Mouse (Mus musculus) heart, adult 11 months (tissue): ENCODE data around the gene Ttc9b.
"Not testable (repeated sequence)": the region's sequence is repeated elsewhere in the genome, so short reads cannot be mapped to it uniquely, and the experiment has no call there.

ENCODE experiments used
- DNase-seq: peaks from one replicate; pipeline ENCODE4 v3.0.0; 2022

Ttc9b gene

DNA sequence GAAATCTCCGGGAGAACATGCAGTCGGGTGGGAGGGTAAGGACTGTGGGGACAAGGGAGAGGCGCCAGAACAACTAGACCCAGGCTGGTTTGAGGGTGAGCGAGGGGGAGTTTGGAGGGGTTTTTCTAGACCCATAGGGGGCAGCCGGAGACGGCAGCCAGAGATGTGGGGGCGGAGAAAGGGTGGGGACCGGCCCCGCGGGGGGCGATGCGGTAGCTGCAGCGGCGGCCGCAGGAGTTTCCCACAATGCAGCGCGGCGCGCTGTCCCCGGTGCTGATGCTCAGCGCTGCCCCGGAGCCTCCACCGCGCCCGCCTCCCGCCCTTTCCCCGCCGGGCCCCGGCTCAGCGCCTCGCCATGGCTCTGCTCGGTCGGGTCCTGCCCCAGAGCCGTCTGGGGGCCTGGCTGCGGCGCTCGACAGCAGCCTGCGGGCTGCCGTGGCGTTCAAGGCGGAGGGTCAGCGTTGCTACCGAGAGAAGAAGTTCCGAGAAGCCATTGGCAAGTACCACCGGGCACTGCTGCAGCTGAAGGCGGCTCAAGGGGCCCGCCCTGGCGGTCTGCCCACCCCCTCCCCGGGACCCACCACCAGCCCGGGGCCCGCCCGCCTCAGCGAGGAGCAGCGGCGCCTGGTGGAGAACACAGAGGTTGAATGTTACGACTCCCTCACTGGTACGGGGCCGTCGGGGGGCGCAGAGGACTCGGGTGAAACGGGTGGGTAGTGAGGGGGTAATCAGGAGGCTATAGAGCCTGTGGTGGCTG is at the start of gene Ttc9b:
Ttc9b (plus strand) TSS at position 235 of the 757 bp plus-strand sequence.
- no peak for DNase-seq

DNA sequence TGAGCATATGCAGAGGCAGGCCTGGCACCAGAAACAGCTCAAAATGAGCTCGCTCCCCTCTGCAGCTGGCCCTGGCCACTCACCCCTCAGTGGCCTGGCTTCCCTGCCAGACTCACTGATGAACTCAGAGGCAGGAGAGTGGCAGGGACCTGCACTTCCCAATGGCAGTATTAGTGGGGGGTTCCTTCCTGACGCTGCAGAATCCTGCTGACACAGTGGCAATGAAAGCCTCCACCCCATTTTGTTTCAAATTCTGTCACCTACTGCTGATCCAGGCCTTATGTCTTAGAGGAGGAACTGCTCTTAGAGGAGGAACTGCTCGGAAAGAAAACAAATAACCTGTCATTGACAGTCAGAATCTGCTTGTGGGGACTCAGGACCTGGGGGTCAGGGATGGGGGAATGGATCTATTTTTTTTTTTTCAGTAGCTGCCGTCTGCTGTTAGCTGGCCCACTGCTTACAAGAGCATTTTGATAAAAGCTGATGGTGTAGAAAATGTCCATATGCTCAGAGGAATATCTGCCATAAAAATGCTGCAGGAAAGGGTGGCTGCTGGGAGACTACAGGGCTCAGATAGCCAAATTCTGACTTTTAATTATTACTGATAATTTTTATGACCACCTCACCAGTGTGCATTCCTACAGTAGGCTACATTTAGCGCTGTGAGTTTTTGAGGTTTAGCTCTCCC is 48.9 kb upstream of the Ttc9b start:
- DNase-seq, result no peak

DNA sequence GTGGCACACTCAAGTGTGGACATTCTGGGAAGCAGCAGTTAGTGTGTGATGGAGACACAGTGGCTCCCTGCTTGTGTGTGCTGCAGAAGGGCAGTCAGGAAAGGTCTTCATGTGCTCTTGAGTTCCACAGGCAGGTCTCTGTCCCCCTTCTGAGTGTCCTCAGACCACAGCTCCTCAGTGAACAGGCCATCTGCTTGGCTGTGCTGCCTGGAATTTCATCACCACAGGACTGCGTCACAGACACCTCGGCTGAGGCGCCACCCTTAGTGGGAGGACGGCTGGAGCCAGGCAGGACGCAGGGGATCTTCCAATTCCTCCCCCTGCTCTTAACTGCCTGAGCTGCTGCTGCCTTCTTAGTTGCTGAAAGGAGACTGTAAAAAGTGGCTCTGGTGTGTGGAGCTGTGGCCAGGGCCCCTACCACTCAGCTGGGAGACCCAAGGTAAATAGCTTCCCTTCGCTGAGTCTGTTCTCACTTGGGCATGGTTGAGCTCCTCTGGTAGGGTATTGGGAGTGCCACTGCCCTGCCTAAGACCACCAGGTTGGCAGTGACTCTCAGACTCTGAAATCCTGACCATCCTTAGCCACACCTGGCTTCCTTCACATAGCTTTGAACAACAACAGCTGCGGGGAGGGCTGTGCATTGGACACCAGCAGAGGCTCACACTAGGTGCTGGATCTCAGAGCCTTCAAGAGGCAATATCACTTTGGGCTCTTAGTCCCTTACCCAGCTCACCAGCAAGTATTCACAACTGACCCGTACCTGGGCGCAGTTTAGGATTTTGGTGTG is 48.0 kb upstream of the Ttc9b start:
- DNase-seq, result peak; percentile 98

DNA sequence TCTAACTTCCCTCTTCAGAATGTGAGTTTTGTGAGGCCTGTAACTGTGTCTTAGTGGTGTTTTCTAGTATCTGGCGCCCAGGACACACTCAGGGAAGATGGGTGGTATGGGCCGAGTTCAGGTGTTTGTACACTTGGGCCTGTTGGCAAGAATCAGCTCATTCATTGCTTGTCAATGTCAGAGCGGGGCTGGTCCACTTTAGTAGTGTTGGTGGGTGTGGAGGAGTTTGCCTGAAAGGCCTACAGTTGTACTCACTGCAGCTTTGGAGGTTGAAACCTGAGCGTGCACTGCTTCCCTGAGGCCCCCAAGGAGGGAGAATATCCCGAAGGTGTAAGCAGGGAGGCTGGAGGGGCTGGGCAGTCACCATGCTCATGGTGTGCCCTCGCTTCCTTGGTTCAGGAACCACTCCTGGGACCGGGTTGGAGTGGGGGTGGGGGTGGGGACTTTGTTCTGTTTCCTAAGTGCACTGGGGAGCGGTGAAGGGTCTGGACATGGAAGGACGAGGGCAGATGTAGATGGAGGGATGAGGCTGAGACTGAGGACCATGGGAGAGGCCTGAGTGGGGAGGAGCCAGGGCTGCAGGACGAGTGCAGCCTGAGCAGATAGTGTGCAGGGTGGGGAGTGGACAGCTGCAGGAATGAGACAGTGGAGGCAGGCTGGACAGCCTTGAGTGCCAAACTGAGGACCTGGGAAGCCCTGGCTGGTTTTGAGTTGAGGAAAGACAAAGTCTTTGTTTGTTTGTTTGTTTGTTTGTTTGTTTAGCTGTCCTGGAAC is 47.0 kb upstream of the Ttc9b start:
- DNase-seq, result no peak

DNA sequence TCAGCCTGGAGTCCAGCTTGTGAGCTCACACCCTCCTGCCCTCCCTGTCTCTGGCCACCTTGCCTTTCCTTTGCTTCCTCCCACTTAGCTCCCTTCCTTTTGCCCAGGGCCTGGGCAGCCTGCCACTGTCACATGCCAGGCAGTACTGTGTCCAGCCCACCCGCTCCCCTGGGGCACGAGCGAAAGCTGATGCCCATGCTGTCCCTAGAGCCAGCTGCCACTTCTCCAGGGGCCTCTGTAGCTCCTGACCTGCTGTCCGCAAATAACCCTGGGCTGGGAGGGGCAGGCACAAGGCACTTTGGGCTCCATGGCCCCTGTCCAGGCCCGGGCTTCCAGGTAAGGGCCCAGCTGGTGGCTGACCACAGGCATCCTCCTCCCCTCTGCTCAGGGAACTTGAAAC is 46.1 kb upstream of the Ttc9b start:
- peak; percentile 99 for DNase-seq

DNA sequence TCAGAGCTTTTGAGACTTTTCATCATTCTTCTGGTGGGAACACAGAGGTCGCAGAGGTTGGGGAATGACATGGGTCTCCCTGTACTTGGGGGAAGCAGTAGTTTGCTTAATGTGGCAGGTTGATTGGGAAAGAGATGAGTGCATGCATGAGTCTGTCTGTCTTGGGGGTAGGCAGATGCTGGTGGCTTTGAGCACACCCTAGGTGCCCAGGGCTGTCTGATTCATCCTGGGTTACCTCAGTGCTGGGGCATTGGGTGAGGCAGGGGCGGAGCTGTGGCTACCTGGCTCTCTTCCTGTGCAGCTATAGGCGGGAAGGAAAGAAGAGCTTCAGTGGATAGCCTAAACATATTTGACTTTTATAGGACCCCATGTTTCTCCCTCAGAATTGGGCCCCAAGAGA is 45.6 kb upstream of the Ttc9b start:
- no peak for DNase-seq

DNA sequence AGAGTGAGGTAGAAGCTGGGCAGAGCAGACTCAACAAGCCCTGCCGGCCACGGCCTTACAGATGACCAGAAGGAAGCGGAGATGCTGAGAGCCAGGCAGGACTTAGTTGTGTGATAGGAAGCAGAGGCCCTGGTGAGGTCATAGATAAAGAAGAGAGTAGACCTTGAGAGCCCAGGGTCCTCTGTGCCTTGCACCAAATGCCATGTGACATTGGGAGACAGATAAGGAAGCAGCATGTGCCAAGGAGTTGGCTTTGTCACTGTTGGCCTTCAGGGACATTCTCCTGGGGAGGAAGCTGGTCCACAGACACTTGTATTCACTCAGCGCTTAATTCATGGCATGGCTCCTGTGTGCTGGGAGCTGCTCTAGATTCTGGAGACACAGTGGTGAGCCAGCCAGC is 44.4 kb upstream of the Ttc9b start:
- DNase-seq, result peak; percentile 93

DNA sequence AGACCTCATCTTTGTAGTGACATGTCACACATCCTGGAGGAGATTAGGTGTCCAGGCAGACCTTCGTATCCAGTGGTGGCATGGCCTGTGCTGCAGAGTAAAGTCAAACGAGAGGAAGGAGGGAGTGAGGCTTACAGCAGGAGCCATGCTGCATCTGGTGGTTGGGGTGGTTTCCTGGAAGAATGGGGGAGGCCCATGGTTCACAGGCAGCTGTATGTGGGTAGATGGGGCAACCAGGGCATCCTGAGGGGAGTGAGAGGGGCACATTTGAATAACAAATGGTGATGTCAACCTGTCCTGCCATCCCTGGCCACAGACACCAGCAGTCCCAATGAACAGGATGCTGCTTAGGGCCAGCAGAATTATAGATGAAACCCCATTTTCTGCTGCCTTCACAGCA is 44.0 kb upstream of the Ttc9b start:
- no peak for DNase-seq

DNA sequence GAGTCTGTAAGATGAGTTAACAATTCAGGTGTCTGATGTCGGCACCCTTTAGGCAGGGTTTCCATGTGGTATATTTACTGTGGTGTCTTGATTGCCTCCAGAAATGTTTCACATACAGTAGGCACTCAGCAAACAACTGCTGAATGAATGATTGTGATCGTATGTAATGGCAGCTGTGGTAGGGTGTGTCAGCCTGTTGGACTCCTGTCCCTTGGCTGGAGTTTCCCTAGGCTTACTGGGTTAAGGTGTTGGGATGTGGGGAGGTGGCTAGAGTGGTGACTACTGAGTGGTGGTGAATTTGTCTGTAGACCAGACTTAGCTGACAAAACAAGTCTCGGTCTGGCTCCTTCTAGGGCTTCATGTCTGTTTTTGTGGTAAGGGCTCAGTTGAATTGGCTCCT is 43.3 kb upstream of the Ttc9b start:
- no peak for DNase-seq

DNA sequence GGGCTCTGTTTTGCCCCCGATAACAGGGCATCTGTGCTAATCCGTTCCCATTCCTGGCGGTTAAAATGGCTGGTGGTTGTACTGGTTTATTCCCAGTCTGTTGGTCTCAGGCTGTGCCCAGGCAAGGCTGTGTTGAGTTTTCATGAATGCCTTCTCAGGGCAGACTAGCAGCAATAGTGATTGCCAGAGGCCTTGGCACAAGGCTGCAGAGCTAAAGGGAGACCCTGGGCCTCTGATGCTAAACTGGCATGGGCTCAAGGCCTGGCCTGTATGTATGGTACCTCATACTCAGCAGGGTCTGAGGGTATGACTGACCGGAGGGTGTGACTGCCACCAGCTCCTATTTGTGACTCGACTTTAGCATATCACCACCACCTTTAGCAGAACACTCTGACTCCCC is 42.8 kb upstream of the Ttc9b start:
- no peak for DNase-seq

DNA sequence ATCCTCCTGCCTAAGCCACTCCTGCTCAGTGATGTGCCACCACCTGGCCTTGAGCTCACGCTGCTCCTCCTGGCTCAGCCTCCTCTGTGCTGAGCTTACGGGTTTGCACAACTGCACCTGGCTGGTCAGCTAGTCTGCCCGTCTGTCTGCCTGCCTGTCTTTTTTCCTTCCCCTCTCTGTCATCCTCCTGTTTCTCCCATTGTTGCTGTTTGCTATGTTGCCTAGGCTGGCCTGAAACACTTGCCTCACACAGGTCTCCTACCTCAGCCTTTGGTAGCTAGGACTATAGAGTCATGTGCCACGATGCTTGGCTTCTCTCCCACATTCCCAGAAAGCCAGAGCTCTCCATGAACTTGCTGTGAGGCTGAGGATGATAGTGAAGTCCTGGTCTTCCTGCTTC is 40.8 kb upstream of the Ttc9b start:
- DNase-seq, result no peak

DNA sequence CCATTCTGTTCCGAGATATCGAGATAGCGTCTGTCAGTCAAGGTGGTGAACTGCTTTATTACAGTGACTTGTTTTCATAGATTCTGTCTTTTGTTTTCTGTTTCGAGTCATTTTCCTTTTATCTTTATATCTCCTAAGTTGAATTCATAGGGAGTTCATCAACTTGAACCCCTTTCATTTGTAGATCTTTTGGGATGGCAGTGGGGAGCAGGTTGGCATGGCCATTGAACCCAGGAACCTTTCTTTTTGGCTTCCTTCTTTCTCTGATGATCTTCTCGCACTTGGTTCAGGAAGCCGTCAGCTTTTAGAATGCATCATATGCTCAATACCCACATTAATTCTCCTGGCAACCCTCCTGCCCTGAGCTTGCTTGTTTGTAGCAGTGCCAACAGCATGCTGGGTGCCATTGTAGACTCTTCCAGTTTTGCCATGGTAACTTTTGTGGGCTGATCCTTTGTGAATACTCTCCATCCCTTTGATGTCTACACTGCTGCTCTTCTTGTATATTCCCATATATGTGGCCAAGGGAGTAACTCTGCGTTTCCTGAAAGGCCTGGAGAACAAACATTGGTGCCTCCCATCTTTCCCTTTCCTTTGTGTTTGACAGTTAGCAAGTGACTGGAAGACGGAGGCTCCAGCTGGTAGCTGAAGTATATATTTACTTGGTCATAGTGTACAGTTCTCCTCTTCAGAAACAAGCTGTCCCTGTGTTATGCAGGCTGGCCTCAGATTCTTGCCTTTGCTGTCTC is 39.8 kb upstream of the Ttc9b start:
- DNase-seq, result no peak

DNA sequence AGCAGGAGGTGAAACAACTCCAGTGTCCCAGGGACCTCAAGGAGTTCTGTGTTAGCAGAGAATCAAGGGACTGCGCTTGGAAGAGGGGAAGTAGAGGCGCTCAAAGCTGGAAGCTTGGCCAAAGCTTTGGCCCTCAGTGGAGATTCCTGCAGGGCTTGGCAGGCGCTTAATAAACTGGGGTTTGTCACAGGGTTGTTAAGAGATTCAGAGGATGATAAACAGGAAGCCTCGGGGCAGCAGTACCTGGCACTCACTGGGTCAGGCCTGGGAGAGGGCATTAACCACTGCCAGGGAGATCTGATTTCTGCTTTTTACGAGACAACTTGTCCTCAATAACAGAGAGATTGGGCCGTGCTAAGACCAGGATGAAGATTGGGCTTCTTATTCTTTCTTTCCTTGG is 32.7 kb upstream of the Ttc9b start:
- DNase-seq, result no peak

DNA sequence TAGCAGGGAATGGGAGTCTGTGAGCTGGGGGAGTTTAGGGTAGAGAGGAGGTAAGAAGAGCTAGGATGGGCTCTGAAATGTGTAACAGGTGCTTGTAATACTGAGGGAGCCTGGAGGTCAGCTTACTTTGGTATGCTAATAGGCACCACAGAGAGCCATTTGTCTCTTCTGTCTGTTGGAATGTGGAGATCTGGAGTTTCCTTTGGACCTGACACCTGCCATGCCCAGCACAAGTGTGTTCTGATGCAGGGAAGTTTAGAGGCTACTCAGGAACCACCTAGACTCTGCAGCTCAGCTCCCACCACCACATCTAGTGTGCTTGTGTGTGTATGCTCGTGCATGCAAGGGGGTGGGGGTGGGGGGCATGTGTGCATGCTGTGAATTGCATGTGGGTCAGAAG is 31.5 kb upstream of the Ttc9b start:
- DNase-seq, result no peak

DNA sequence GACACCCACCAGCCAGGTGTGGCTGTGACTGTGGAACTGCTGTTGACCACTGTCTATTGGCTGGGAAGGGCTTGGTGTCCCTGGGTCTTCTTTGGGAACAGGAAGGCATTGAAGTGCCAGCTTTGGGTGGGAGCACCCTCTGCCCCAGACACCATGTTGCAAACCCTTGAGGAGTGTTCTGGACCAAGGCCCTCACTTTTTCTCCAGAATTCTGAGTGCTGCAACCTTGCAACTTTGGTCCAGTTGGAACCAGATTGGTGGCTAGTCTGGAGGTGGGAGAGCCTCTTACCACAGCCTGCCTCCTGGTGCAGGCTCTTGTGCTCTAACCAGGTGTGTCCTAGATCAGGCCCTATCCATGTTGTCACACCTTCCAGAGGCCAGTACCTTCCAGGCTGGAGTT is 28.7 kb upstream of the Ttc9b start:
- no peak for DNase-seq

DNA sequence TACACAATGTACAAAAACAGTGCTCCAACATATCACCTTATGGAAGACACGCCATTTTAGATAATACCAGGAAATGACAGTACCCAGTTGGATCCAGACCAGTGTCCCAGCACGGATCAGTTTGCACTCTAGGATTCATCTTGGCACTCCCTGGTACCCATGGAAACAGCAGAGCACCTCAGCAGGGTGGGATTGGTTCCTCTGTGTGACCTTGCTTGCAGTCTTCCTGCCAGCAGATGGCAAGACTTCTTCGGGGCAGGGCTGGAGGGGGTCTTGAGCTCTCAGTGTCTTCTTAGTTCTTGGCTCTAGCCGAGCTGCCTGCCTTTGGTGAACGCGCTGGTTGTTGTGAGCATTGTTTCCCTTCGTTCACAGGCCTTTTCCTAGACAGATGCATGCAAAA is 26.0 kb upstream of the Ttc9b start:
- DNase-seq, result no peak

DNA sequence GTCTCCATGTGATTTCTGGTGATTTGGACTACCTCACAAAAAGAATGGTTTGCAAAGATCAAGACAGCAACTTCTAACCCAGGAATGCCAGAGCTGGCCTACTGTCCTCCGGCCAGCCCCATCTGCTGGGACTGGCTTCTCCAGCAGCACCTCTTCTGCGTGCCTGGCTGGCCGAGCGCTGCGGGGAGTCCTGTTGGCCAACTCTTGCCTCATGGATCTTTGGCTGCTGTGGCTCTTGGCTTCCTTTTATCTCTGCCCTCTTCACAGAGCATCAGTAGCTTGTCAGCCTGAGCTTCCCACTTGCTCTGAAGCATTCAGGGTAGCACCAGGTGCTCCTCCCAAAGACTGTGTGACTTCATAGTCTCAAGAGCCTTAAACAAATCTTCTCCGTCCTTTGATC is 25.5 kb upstream of the Ttc9b start:
- peak; percentile 92 for DNase-seq

DNA sequence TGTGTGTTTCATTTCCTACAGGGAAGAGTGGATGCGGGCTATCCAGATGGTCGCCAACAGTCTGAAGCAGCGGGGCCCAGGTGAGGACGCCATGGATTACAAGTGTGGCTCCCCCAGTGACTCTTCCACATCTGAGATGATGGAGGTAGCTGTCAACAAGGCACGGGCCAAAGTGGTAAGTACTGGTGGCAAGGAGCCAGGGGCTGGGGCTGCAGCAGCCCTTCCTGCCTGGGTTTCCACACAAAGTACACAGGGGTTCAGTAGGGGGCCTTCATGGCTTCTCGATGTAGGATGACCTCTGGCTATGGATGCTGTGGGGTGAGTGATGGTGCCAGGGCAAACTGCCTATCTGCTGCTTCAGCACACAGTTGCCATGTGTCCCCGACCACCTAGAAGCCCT is 24.9 kb upstream of the Ttc9b start:
- DNase-seq, result not testable (repeated sequence)

DNA sequence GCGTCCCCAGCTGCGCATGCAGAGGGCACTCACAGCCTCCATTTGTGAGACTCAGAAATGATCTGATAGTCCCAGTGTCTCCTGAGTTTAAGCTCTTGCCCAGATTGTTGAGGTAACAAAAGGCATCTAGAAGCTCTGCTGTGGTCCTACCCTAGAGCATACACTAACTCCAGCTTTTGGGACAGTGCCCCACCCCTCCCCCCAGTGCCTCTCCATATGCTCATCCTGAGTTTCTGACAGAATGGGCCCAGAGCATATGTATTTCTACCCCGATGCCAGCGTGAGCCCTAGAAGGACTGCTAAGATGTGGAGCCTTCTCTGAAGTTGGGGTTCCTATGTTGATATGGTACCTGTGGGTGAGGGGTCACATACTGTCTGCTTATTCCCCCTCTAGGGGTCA is 22.3 kb upstream of the Ttc9b start:
- DNase-seq, result no peak

DNA sequence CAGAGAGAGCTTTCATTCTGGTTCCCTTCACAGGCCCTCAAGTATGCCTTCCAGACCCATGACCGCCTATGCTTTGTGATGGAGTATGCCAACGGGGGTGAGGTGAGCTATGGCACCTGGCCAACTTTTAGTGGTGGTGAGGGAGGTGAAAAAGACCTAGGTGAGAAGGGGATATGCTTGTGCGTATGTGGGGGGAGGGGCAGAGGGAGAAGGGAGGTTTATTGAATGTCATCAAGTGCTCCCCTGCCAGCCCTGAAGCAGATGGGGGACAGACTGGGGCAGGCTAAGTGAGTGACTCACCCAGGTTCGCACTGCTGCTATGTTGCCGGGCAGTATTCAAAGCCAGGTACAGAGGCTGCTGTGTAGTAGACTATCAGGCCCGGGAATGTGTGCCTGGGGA is 20.5 kb upstream of the Ttc9b start:
- DNase-seq, result no peak

DNA sequence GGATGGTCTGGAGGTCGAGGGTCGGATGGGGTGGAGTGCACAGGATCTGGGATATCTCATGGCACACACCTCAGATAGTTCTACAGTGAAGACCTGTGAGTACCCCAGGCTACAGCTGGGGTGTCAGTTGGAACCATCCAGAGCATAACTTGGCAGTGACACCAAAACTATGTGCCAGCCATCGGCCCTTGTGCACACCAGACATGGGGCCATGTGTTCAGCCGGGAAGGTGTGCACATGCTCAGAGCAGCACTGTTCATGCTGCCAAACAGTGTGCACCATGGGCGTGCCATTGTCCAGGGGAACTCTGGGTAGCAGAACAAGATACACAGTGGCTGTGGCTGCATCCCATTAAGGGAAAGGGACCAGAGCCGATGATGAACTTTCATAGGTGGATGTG is 19.0 kb upstream of the Ttc9b start:
- DNase-seq, result peak; percentile 81

DNA sequence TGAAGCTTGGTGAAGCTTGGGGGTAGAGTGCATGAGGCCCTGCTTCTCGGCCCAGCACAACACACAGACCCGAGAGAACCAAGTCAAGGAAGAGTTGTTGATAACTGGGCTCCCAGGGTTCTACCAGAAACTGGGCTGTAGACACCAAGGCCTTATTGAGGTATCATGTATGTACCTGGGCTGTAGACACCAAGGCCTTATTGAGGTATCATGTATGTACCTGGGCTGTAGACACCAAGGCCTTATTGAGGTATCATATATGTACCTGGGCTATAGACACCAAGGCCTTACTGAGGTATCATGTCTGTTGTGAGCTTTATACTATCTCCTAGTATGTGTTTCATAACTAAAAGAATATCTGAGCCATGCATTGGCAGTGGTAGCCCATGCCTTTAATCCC is 18.6 kb upstream of the Ttc9b start:
- DNase-seq, result not testable (repeated sequence)
